Mouse (Mus musculus): Measurements from ENCODE around the gene Etfdh. TPM values are rescaled to one million over a fixed set of nuclear protein-coding genes. Genes with fewer than 3 reads are reported as not detected.

Etfdh gene
- 41.1 and 43.8 TPM in 2 replicates for polyA plus RNA-seq (2016; fragmentation: Nextera tagmentation; extraction: Ambion mirVana)

DNA sequence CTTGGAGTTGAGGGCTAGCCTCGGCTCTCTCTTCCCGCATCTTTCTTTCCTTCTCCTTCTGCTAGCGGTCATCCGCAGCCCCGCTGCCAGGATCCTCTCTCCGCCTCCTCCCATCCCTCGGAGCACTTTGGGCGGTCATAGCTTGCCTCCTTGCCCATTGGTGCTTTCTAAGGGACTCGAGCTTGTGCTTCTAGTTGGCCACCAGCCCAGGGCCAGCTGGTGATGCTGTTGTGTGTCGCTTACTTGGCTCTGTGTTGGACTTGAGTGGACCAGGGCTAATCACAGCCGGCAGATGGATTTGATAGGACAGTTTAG is at the start of gene Etfdh:
TSS of gene Etfdh (minus strand) at position 85 of the 315 bp plus-strand sequence.
- Histone ChIP-seq H3K4me3 (peak within 1 kb of the TSS; percentile 83), H3K9me3 (peaks cover 22% of the 10 kb centered on the region), H3K27ac (peak within 1 kb of the TSS; percentile 95), H3K4me1 (peaks cover 25% of the 10 kb centered on the region), H3K36me3 (replicated peaks) (peaks cover 33% of the 10 kb centered on the region), H3K27me3 (ENCODE audit: poor library complexity, severe bottlenecking) (no peaks in the 10 kb centered on the region)
- peak; percentile 63 for DNase-seq (ENCODE audit: extremely low spot score, low spot score)
- WGBS = 2% methylated on average over 11 of the region's 11 CpGs

- WGBS = 88% methylated on average over 3 of the region's 3 CpGs
- Histone ChIP-seq H3K36me3 (replicated peaks) (no peaks in the 10 kb centered on the region), H3K9me3 (no peaks in the 10 kb centered on the region), H3K27ac (no peak overlapping the region), H3K27me3 (ENCODE audit: poor library complexity, severe bottlenecking) (no peaks in the 10 kb centered on the region), H3K4me3 (no peak overlapping the region), H3K4me1 (no peaks in the 10 kb centered on the region)
- no peak for DNase-seq (ENCODE audit: extremely low spot score, low spot score)
Observed at GRCm38 (mm10) chr3:79676411-79676810, 47.1 kb upstream of the Etfdh start.

DNA sequence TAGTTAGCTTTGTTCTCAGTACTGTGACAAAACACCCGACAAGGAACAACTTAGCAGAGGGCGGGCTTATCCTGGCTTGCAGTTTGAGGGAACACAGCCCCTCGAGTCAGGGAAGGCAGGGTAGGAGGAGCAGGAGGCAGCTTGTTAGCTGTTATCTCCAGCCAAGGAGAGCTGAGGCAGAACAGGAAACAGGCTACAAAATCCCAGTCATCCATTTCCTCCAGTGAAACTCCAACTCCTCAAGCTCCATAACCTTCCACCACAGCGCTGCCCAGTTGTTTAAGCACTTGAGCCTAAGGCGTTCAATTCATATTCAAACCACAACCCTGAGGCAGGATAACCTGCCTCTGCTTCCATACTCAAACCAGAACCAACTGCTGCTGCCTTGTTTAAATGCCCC is 45.3 kb upstream of the Etfdh start:
- H3K27ac ChIP-seq = no peak overlapping the region
- DNase-seq (ENCODE audit: extremely low spot score, low spot score) = no peak
- no peaks in the 10 kb centered on the region for H3K27me3 ChIP-seq (ENCODE audit: poor library complexity, severe bottlenecking)
- H3K4me3 ChIP-seq = no peak overlapping the region
- WGBS = 88% methylated on average over 5 of the region's 5 CpGs
- H3K9me3 ChIP-seq = no peaks in the 10 kb centered on the region
- no peaks in the 10 kb centered on the region for H3K36me3 ChIP-seq (replicated peaks)
- H3K4me1 ChIP-seq = no peaks in the 10 kb centered on the region

- 23% methylated on average over 4 of the region's 4 CpGs for WGBS
- DNase-seq (ENCODE audit: extremely low spot score, low spot score) = peak; percentile 33
- Histone ChIP-seq H3K9me3 (no peaks in the 10 kb centered on the region), H3K4me3 (no peak overlapping the region), H3K4me1 (no peaks in the 10 kb centered on the region), H3K27ac (no peak overlapping the region), H3K36me3 (replicated peaks) (no peaks in the 10 kb centered on the region), H3K27me3 (ENCODE audit: poor library complexity, severe bottlenecking) (no peaks in the 10 kb centered on the region)
Observed at GRCm38 (mm10) chr3:79673082-79673481, 43.8 kb upstream of the Etfdh start.

GRCm38 (mm10) chr3:79672188-79672587 is 42.9 kb upstream of the Etfdh start:
- no peaks in the 10 kb centered on the region for H3K27me3 ChIP-seq (ENCODE audit: poor library complexity, severe bottlenecking)
- H3K27ac ChIP-seq = no peak overlapping the region
- H3K36me3 ChIP-seq (replicated peaks) = no peaks in the 10 kb centered on the region
- no peak overlapping the region for H3K4me3 ChIP-seq
- WGBS = 84% methylated on average over 16 of the region's 16 CpGs
- H3K4me1 ChIP-seq = no peaks in the 10 kb centered on the region
- H3K9me3 ChIP-seq = no peaks in the 10 kb centered on the region
- DNase-seq (ENCODE audit: extremely low spot score, low spot score) = no peak

DNA sequence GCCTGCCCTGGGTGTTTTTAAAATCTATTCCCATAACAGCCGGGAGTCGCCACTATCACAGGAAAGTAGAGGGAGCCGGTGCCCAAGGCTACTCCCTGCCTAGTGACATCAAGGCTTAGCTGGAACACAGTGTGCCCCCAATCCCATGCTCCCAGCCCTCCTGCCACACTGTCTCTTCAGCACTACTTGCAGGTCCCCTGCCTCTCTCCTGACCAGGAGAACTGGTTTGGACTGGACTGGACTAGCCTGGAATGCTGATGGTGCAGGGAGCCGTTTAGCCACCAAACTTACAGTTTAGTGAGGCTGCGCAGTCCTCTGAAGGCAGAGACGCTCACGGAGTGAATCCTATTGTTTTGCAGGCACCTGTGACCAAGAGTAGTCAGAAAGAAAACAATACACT is 41.3 kb upstream of the Etfdh start:
- no peak for DNase-seq (ENCODE audit: extremely low spot score, low spot score)
- 83% methylated on average over 7 of the region's 7 CpGs for WGBS

DNA sequence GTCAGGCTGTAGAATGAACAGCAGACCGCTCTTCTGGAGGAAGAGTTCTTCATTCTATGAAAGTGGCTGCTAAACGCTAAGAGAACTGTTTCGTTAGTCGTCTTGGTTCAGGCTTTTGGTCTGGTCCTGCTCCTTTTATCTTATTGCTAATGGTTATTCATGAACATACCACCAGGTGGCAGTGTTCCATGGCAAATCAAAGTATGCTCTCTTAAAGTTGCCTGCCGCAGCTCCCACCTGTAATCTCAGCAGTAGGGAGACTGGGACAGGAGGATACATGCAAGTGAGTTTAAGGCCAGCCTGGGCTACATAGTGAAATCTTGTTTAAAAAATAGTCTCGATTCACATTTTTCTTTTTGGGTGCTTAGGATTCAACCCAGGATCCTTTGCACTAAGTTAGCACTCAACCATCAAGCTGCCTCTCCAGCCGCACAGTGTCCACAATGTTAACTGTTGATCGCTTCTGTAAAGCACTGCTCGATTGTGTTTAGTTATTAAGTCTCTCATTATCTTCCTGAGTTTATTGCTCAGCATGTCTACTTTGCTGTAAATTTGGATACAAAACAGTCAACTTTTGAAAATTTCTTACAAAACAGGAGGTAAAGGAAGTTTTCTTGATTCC is 35.6 kb upstream of the Etfdh start:
- H3K4me1 ChIP-seq = no peaks in the 10 kb centered on the region
- no peak overlapping the region for H3K4me3 ChIP-seq
- H3K27me3 ChIP-seq (ENCODE audit: poor library complexity, severe bottlenecking) = peaks cover 4% of the 10 kb centered on the region; the same call in 1 of the 2 replicates
- peak; percentile 57 for DNase-seq (ENCODE audit: extremely low spot score, low spot score)
- H3K27ac ChIP-seq = no peak overlapping the region
- no peaks in the 10 kb centered on the region for H3K9me3 ChIP-seq
- 50% methylated on average over 9 of the region's 9 CpGs for WGBS
- no peaks in the 10 kb centered on the region for H3K36me3 ChIP-seq (replicated peaks)

More for the DNA sequence above, 41.3 kb upstream of the Etfdh start:
- H3K9me3 ChIP-seq = no peaks in the 10 kb centered on the region
- H3K4me3 ChIP-seq = no peak overlapping the region
- no peaks in the 10 kb centered on the region for H3K4me1 ChIP-seq
- H3K27me3 ChIP-seq (ENCODE audit: poor library complexity, severe bottlenecking) = no peaks in the 10 kb centered on the region
- no peaks in the 10 kb centered on the region for H3K36me3 ChIP-seq (replicated peaks)
- H3K27ac ChIP-seq = no peak overlapping the region

GRCm38 (mm10) chr3:79656682-79657081 is 27.4 kb upstream of the Etfdh start:
- Histone ChIP-seq H3K9me3 (no peaks in the 10 kb centered on the region), H3K27me3 (ENCODE audit: poor library complexity, severe bottlenecking) (no peaks in the 10 kb centered on the region), H3K27ac (no peak overlapping the region), H3K4me3 (no peak overlapping the region), H3K36me3 (replicated peaks) (no peaks in the 10 kb centered on the region), H3K4me1 (no peaks in the 10 kb centered on the region)
- 85% methylated on average over 5 of the region's 5 CpGs for WGBS
- no peak for DNase-seq (ENCODE audit: extremely low spot score, low spot score)

DNA sequence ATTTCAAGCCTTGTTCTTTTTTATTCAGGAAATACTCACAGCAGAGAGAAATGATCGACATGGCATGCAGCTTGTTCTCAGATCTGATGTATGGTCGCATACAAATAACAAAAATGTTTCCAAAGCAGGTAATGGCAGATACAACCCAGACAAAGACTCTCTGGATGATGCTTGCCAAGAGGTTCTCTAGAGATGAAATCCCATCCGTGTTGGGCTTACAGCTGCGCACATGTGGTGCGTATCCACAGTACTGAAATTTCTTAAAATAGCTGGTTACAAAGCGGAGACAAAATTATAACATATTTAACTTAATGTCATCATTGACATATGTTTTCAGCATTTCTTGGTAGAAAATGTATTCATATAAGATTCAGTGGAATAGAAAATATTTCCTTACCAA is 22.8 kb upstream of the Etfdh start:
- H3K4me1 ChIP-seq = no peaks in the 10 kb centered on the region
- DNase-seq (ENCODE audit: extremely low spot score, low spot score) = no peak
- no peaks in the 10 kb centered on the region for H3K9me3 ChIP-seq
- no peak overlapping the region for H3K4me3 ChIP-seq
- no peak overlapping the region for H3K27ac ChIP-seq
- 91% methylated on average over 6 of the region's 6 CpGs for WGBS
- H3K36me3 ChIP-seq (replicated peaks) = no peaks in the 10 kb centered on the region
- no peaks in the 10 kb centered on the region for H3K27me3 ChIP-seq (ENCODE audit: poor library complexity, severe bottlenecking)

- Histone ChIP-seq H3K9me3 (peaks cover 19% of the 10 kb centered on the region), H3K4me1 (peaks cover 25% of the 10 kb centered on the region), H3K27ac (peak within 1 kb of the TSS; percentile 95), H3K4me3 (peak within 1 kb of the TSS; percentile 83), H3K36me3 (replicated peaks) (peaks cover 30% of the 10 kb centered on the region), H3K27me3 (ENCODE audit: poor library complexity, severe bottlenecking) (no peaks in the 10 kb centered on the region)
- DNase-seq (ENCODE audit: extremely low spot score, low spot score) = peak; percentile 96
- WGBS = under 1% methylated on average over 60 of the region's 60 CpGs
Observed at GRCm38 (mm10) chr3:79628561-79629415, 512 bp downstream of the Etfdh start, which contains the start of gene 4930579G24Rik. Gene 4930579G24Rik, plus strand, starts transcription at chr3:79629079.

GRCm38 (mm10) chr3:79628182-79628560 is 1.1 kb downstream of the Etfdh start:
- no peak for DNase-seq (ENCODE audit: extremely low spot score, low spot score)
- Histone ChIP-seq H3K27ac (peak overlapping the region; percentile 95), H3K36me3 (replicated peaks) (peaks cover 24% of the 10 kb centered on the region), H3K27me3 (ENCODE audit: poor library complexity, severe bottlenecking) (no peaks in the 10 kb centered on the region), H3K9me3 (peaks cover 13% of the 10 kb centered on the region), H3K4me3 (peak overlapping the region; percentile 83), H3K4me1 (peaks cover 25% of the 10 kb centered on the region)
- under 1% methylated on average over 9 of the region's 9 CpGs for WGBS

GRCm38 (mm10) chr3:79627484-79628181 is 1.7 kb downstream of the Etfdh start:
- peaks cover 25% of the 10 kb centered on the region for H3K4me1 ChIP-seq
- no peak for DNase-seq (ENCODE audit: extremely low spot score, low spot score)
- H3K27ac ChIP-seq = peak overlapping the region; percentile 95; the same call in 1 of the 2 replicates
- H3K9me3 ChIP-seq = peaks cover 9% of the 10 kb centered on the region
- no peaks in the 10 kb centered on the region for H3K27me3 ChIP-seq (ENCODE audit: poor library complexity, severe bottlenecking)
- peaks cover 20% of the 10 kb centered on the region for H3K36me3 ChIP-seq (replicated peaks)
- H3K4me3 ChIP-seq = peak overlapping the region; percentile 83
- 41% methylated on average over 10 of the region's 10 CpGs for WGBS

- DNase-seq (ENCODE audit: extremely low spot score, low spot score) = no peak
- Histone ChIP-seq H3K4me1 (no peaks in the 10 kb centered on the region), H3K27me3 (ENCODE audit: poor library complexity, severe bottlenecking) (no peaks in the 10 kb centered on the region), H3K36me3 (replicated peaks) (peaks cover 74% of the 10 kb centered on the region), H3K9me3 (peaks cover 6% of the 10 kb centered on the region; the same call in 1 of the 2 replicates), H3K27ac (no peak overlapping the region), H3K4me3 (no peak overlapping the region)
- 97% methylated on average over 2 of the region's 2 CpGs for WGBS
Observed at GRCm38 (mm10) chr3:79609886-79610285, 19.4 kb downstream of the Etfdh start.

Measured in forebrain, embryonic 10.5 days (tissue).